Mouse (Mus musculus) testis, postnatal 14 days (tissue): Measurements from ENCODE around the gene Stab1.

ENCODE experiments used
- DNase-seq: peaks from one replicate; pipeline ENCODE4 v3.0.0; 2021; ENCODE audit warnings: low spot score

The Stab1 gene

DNA sequence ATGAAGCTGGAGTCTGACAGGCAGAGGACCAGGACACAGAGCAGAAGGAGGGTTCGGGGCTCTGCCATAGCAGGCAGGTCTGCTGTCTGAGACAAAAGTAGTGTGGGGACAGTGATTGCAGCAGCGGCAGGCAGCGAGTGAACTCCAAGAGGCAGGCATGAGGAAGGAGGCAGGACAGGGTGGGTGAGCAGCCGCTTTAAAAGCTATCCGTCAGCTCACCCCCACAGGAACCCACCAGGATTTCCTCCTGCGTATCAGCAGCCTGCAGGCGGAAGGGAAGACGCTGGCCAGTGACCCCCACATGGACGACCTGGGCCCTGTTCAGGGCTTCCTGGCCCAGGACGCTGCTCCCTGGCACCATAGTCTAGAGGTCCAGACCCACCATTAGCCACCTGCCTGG lies at the start of gene Stab1:
Gene Stab1 (minus strand): TSS at position 217 of the 400 bp plus-strand sequence.
- DNase-seq, result no peak

- peak; percentile 46 for DNase-seq
Measured at GRCm38 (mm10) chr14:31217666-31218065, 49.2 kb upstream of the Stab1 start, which contains the start of gene Sema3g. Gene Sema3g, plus strand, starts transcription at chr14:31217860.

GRCm38 (mm10) chr14:31216846-31217245 lies 48.4 kb upstream of the Stab1 start, which contains the start of gene Nisch:
Gene Nisch, minus strand, starts transcription at chr14:31216946.
- no peak for DNase-seq

DNA sequence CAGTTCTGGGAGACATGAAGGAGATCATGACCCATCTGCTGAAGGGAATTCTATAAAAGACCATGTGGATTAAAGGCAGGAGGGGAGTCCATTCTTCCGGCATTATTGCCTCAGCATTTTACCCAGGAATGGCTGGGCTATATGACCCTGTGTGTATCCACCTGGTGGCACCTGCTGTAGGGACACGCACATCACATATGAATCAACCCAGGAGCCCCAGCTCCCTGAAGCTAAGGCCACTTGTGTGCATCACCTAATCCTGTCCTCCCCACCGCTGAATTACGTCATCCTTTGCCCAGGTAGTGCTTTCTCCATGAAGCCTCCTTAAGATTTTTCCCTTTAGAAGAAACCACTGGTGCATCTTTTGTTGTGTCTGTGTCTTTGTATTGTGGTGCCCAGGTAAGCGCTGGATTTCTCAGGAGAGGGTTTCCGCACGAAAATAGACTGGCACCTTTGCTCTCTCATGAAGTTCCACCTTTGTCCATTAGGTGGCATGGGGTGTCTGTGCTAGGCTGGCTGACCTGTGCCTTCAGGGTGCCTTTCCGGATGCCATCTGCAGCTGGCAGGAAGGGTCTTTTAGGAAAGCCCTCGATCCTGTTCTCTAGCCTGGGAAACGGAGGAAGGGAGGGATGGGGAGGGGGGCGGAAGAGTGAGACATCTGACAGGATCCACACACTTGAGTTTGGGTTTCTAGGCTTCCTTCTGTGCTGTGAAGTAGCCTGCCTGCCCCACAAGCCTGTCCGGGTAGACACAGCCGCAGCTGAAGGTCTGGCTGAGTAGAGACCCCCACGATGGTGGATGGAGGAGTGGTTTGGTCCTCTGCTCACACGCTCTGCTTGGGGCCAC lies 46.9 kb upstream of the Stab1 start:
- DNase-seq, result no peak

GRCm38 (mm10) chr14:31214684-31215083 lies 46.2 kb upstream of the Stab1 start:
- no peak for DNase-seq

GRCm38 (mm10) chr14:31213868-31214267 lies 45.4 kb upstream of the Stab1 start:
- DNase-seq, result no peak

DNA sequence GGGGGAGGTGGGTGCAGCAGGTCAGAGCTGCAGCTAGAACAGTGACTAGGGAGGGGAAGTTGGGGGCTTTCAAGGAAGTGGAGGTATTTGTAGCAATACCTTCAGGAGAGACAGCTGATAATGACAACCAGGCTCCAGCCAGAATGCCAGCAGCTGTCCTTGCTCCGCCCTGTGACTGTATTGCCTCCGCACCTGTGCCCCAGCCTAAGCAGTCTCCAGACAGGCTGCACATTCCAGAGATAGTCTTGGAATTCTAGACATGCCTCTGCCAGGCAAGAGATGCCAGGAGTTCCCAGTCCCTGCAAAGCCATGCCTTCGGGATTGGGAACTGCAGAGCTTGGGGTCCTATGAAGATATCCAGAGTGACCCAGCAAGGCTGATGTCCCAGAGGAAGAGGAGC lies 44.1 kb upstream of the Stab1 start:
- no peak for DNase-seq

GRCm38 (mm10) chr14:31211854-31212253 lies 43.4 kb upstream of the Stab1 start:
- DNase-seq, result no peak

- DNase-seq, result no peak
Measured at GRCm38 (mm10) chr14:31209133-31209557, 40.7 kb upstream of the Stab1 start.

DNA sequence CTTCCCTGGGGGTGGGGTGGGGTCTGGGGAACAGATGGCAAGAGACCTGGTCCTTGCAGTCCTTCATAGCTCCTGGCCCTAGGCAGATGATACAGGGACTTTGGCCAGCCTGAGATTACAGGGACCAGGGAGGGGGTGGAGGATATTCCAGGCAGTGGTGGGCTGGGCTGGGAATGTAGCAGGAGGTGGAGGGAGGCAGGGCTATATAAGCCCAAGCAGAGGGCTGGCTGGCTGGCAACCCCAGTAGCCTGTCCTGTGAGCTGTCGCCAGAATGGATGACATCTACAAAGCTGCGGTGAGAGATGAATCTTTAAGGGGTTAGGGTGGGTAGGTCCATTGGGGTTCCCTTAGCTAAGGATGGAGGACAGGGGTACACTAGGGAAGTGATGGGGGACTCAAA lies 39.6 kb upstream of the Stab1 start, which contains the start of gene Tnnc1:
Gene Tnnc1 (plus strand): TSS at position 229 of the 400 bp plus-strand sequence.
- DNase-seq, result no peak

DNA sequence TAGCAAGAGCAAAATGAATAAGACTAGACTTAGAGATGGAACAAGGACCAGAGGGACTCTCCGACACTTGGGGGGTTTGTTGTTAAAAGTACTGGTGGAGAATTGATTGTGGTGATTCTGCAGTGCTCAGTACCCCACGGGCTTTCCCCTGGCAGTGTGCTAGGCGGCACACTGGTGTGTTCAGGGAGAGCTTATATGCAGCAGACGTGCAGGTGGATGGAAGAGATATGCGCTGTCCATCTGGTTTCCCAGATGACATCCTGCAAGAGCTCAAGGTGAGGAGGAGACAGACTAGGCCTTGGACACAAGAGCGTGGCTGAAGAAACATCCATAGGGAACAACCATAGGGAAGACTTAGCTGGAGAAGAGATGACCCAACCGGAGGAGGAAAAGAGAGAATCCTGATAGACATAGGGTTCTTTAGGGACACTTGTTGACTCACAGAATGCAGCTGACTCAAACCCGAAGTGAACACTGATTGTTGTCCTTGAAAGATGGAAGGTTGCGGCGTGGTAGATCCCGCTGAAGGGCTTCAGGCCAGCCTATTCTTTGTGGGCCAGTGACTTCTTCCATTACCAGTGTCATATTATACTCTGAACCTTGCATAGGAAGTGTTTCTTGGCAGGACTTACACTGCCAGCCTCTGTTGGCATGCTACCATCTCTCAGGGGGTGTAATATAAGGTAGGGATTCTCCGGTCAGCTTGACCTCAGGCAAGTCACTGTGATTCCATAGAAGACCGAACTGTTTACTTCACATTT lies 38.8 kb upstream of the Stab1 start:
- no peak for DNase-seq

GRCm38 (mm10) chr14:31206472-31206981 lies 38.1 kb upstream of the Stab1 start:
- DNase-seq, result peak; percentile 94

- peak; percentile 60 for DNase-seq
Measured at GRCm38 (mm10) chr14:31205562-31206467, 37.4 kb upstream of the Stab1 start.

- no peak for DNase-seq
Measured at GRCm38 (mm10) chr14:31205244-31205561, 36.8 kb upstream of the Stab1 start.

DNA sequence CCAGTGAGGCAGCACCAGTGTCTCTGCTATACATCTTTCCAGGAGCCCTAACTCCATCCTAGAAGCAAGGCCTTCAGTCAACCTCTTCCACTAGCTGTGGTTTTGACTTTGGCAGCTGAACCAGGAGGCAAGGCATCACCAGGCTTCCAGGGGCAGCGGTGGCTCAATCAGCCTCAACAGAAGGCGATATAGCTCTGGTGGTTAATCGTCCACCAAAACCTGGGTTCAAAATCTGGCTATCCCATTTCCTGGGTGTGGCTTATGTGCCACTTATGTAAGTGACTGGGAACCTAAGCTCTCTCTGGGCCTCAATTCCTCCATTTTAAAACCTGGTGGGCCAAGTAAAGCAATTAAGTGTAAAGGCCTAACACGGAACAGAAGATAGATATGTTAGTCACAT lies 36.4 kb upstream of the Stab1 start:
- no peak for DNase-seq

DNA sequence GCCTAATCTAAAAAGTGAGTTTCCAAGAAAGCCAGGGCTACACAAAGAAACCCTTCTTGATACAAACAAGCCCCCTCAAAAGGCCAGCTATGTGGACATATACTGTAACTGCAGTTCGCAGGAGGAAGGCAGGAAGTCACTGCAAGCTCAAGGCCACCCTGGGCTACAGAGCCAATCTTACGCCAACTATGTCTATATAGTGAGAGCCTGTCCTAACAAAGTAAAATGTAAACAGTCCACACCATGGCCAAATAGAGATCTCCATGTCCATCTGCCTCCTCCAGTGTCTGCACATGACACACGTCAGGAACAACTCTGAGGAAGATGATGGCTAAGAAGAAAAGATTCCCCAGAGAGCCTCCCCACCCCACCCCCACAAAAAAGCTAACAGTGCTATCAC lies 31.6 kb upstream of the Stab1 start:
- no peak for DNase-seq

- DNase-seq, result no peak
Measured at GRCm38 (mm10) chr14:31199599-31199998, 31.2 kb upstream of the Stab1 start.

GRCm38 (mm10) chr14:31197547-31198516 lies 29.4 kb upstream of the Stab1 start:
- no peak for DNase-seq

DNA sequence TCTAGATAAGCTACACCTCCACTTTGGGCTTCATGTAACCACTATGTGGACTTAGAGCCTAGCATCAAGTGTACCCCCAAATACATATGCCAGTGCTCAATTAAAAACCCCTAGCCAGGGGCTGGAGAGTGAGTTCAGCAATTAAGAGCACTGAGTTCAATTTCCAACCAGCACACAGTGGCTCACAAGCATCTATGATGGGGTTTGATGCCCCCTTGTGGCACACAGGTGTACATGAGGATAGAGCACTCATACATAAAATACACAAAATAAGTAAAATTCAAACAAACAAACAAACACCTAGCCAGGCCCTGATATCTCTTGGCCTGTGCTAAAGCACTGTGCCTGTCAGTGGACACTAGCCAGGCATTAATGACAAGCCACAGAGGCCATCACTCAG lies 27.5 kb upstream of the Stab1 start:
- DNase-seq, result no peak

DNA sequence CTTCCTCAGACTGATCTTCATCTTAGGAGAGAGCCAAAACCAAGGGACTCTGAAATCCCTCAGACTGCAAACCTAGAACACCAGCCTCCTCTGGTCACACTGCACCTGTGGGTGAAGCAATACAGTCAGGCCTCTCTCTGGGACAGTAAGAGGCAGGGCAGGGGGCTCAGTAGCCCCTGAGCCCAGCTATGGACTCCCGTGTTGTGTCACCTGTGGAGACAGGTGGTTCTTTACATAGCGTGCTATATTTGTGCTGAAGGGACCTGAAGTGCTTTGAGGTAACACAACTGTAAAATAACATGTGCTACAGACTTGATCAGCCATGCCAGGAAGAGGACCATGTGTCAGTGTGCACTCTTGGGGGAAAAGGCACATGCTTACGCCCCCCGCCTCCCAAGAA lies 27.1 kb upstream of the Stab1 start:
- no peak for DNase-seq
